ENCODE assay signal across 11 mouse cellular contexts in genomic region chr7:112143090-112143500, GRCm38 (mm10). TPM values are rescaled to one million over a fixed set of nuclear protein-coding genes. Genes with fewer than 3 reads are reported as not detected.
DNase-seq lines count a peak whose midpoint lies in the region; ATAC-seq lines count a peak whose summit lies in the region.
"Had no signal": no experiment of that assay in that cellular context is flagged by ENCODE, and none has a peak within 500 bp of the region (broad histone marks: within the 10 kb centered on the region; RNA-seq: fewer than 3 reads in every experiment).

No protein-coding gene starts in this region.

- no peaks in the 10 kb centered on the region for H3K27me3 ChIP-seq in heart, embryonic 11.5 days (ENCODE audit: control insufficient read depth, insufficient read depth, low read length)
- H3K27me3 ChIP-seq in forebrain, embryonic 14.5 days (replicated peaks; ENCODE audit: control insufficient read depth, insufficient read depth, low read length) = no peaks in the 10 kb centered on the region
- H3K27me3 ChIP-seq: liver, embryonic 12.5 days had no signal

- peaks cover 26% of the 10 kb centered on the region for H3K4me1 ChIP-seq in heart, embryonic 11.5 days (ENCODE audit: control insufficient read depth, insufficient read depth, low read length)
- peaks cover 10% of the 10 kb centered on the region; the same call in 1 of the 2 replicates for H3K4me1 ChIP-seq in forebrain, embryonic 14.5 days (ENCODE audit: control insufficient read depth, insufficient read depth, low read length)

- peak overlapping the region; percentile 34; the same call in 1 of the 2 replicates for H3K9ac ChIP-seq in heart, embryonic 11.5 days (ENCODE audit: low read depth, low read length)
- no peak overlapping the region for H3K9ac ChIP-seq in forebrain, embryonic 14.5 days (ENCODE audit: low read length)
- H3K9ac ChIP-seq: liver, embryonic 12.5 days had no signal

- no peak for DNase-seq in heart, adult 9 months (ENCODE audit: low spot score in 2 of 2)
- peak; percentile 34 for DNase-seq in 3134 (ENCODE audit: extremely low read depth, insufficient read length, low spot score)
- peak; percentile 45 for DNase-seq in adrenal gland, postnatal 25 days
- DNase-seq in forebrain, embryonic 14.5 days (ENCODE audit: low spot score) = peak; percentile 64
- DNase-seq in testis, postnatal 10 days (ENCODE audit: low spot score) = no peak
- no peak for DNase-seq in urinary bladder, postnatal 4 days (ENCODE audit: low spot score in 2 of 2)
- no peak for DNase-seq in cerebellum, postnatal 14 days
- DNase-seq: cerebellum, postnatal 10 days had no signal

- H3K36me3 ChIP-seq in heart, embryonic 11.5 days (ENCODE audit: control insufficient read depth, insufficient read depth, low read length) = 0 out of 2 replicates have a peak, but pooled peaks cover 2% of the 10 kb centered on the region
- H3K36me3 ChIP-seq in forebrain, embryonic 14.5 days (ENCODE audit: control insufficient read depth, insufficient read depth, low read length) = no peaks in the 10 kb centered on the region; the same call in 1 of the 2 replicates
- H3K36me3 ChIP-seq: liver, embryonic 12.5 days had no signal

- WGBS in heart, embryonic 11.5 days (ENCODE audit: insufficient replicate concordance) = 20% methylated on average over 7 of the region's 7 CpGs
- WGBS in forebrain, embryonic 14.5 days = 23% methylated on average over 7 of the region's 7 CpGs

- H3K27ac ChIP-seq in heart, embryonic 11.5 days (ENCODE audit: low read depth, low read length) = peak overlapping the region; percentile 50
- H3K27ac ChIP-seq in forebrain, embryonic 14.5 days (ENCODE audit: low read depth, low read length) = peak overlapping the region; percentile 74
- H3K27ac ChIP-seq: liver, embryonic 12.5 days had no signal

- ATAC-seq in heart, embryonic 11.5 days (replicated peaks; ENCODE audit: insufficient number of reproducible peaks, low FRiP score, low TSS enrichment) = no peak
- peak; percentile 68 for ATAC-seq in forebrain, embryonic 14.5 days
- ATAC-seq: liver, embryonic 12.5 days had no signal

- H3K4me3 ChIP-seq in heart, embryonic 11.5 days (ENCODE audit: low read depth, low read length) = no peak overlapping the region
- no peak overlapping the region for H3K4me3 ChIP-seq in forebrain, embryonic 14.5 days (ENCODE audit: low read depth, low read length)
- H3K4me3 ChIP-seq: liver, embryonic 12.5 days had no signal

- H3K9me3 ChIP-seq in heart, embryonic 11.5 days (replicated peaks; ENCODE audit: control insufficient read depth, low read length) = no peaks in the 10 kb centered on the region
- no peaks in the 10 kb centered on the region for H3K9me3 ChIP-seq in forebrain, embryonic 14.5 days (replicated peaks; ENCODE audit: control insufficient read depth, low read length)
- H3K9me3 ChIP-seq: liver, embryonic 12.5 days had no signal

- no peak overlapping the region for H3K4me2 ChIP-seq in heart, embryonic 11.5 days
- H3K4me2 ChIP-seq in forebrain, embryonic 14.5 days (ENCODE audit: low read length) = no peak overlapping the region
- H3K4me2 ChIP-seq: liver, embryonic 12.5 days had no signal

RNA-seq across cellular contexts. Expression of gene Dkk3, which starts 15.8 kb away (rescaled TPM):
- 72.4 and 97.5 TPM in 2 replicates for polyA plus RNA-seq in heart, embryonic 11.5 days (2014; fragmentation: Nextera tagmentation; extraction: Ambion mirVana)
- 11.5 and 12.6 TPM in 2 replicates for total RNA-seq in adrenal gland, postnatal 25 days (2021)
- polyA plus RNA-seq in forebrain, embryonic 14.5 days (2014; fragmentation: Nextera tagmentation; extraction: Ambion mirVana) = 22.9 and 24.7 TPM in 2 replicates
- total RNA-seq: megakaryocyte-erythroid progenitor cell, adult 5-6 weeks had no signal

Comparison
In these comparisons a context has a peak if more than half of its experiments do, and no peak if none do; other contexts are left out.
1. DNase-seq: peak in 3134 (single experiment), adrenal gland, postnatal 25 days (single experiment) and forebrain, embryonic 14.5 days (single experiment); none in heart, adult 9 months (0 of 2), testis, postnatal 10 days (single experiment), urinary bladder, postnatal 4 days (0 of 2) and cerebellum, postnatal 14 days (0 of 2).